Mouse (Mus musculus): Measurements from ENCODE around the gene Camta1. TPM values are rescaled to one million over a fixed set of nuclear protein-coding genes. Genes with fewer than 3 reads are reported as not detected.

Gene Camta1
- total RNA-seq, 1 experiment: 9.3 TPM

- peak overlapping the region; percentile 39 for H3K9ac ChIP-seq (ENCODE audit: insufficient read depth, low read depth, low read length, poor library complexity, severe bottlenecking)
- no peak for DNase-seq (ENCODE audit: low read depth, low spot score)
- peaks cover 45% of the 10 kb centered on the region for H3K36me3 ChIP-seq (ENCODE audit: control insufficient read depth, insufficient read depth, low read length, poor library complexity, severe bottlenecking)
- H3K4me1 ChIP-seq (ENCODE audit: control insufficient read depth in 2 of 2, insufficient read depth in 2 of 2, low read length in 2 of 2, poor library complexity in 1 of 2): peaks cover 2 to 49% of the 10 kb centered on the region in 2 experiments; a peak in 2 of 4 replicates
- no peak for TF ChIP-seq ZNF384 (IDR thresholded peaks at IDR 0.05; ENCODE audit: low read depth, low read length)
- TF ChIP-seq HCFC1 (IDR thresholded peaks at IDR 0.05; ENCODE audit: borderline replicate concordance, insufficient read depth, low read length): no peak
- no peak for TF ChIP-seq CHD2 (IDR thresholded peaks at IDR 0.05; ENCODE audit: low read depth, low read length)
- no peak for TF ChIP-seq MAFK (IDR thresholded peaks at IDR 0.05; ENCODE audit: insufficient read depth, low read depth, low read length)
- TF ChIP-seq ZC3H11A (IDR thresholded peaks at IDR 0.05; ENCODE audit: borderline replicate concordance, low read depth, low read length): no peak
- in situ Hi-C loops (cut with MboI; ENCODE audit: low sequenced_read_pairs in 2 of 2, unreplicated experiment in 2 of 2): loop anchor here in 1 of 2 experiments (25.0 kb wide), 1 partner anchor 235 kb away; the partner anchor contains the start of gene Slc45a1
- no peaks in the 10 kb centered on the region for H3K9me3 ChIP-seq (ENCODE audit: control insufficient read depth, insufficient read depth, low read depth, low read length)
- H3K4me3 ChIP-seq (ENCODE audit: insufficient read depth in 1 of 2, low read depth in 1 of 2, low read length in 2 of 2, poor library complexity in 1 of 2, severe bottlenecking in 1 of 2): peak overlapping the region in 1 of 2 experiments; percentile 24; a peak in 1 of 4 replicates
- H3K27ac ChIP-seq (ENCODE audit: insufficient read depth, low read depth, low read length, poor library complexity, severe bottlenecking): no peak overlapping the region
These were observed 964.6 kb downstream of the Camta1 start for GRCm38 (mm10) chr4:150896896-150897624.

DNA sequence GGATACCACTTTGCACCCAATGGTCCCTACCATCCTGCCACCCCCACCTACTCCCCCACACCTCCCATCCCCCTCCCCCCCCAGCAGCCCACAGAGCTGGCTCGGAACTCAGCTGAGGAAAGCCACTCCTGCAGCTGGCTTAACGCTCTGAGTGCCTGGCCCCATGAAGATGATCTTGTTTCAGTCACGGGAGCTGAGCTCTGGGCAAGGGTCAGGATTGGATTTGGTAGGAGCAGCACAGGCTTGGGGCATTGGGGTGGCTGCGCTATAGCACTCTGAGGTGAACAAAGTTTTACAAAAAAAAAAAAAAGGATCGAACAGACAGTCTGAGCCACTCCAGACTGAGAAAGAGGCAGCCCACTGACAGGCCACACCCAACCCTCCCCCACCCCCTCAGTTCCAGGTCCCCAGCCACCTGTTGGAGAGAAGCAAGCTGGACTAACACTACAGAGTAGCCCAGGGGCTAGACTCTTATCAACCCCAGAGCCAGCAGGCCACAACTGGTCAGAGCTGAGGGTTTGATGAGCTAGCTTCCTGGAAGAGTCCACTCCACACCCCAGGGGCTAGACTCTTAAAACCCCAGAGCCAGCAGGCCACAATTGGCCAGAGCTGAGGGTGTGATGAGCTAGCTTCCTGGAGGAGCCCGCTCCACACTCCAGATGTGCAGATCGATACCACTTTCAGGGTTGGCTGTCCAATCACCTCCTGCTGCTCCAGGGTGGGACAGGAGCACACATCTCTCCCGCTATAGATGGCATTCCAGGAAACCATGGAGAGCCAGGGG is 966.8 kb downstream of the Camta1 start:
- no peak for DNase-seq (ENCODE audit: low read depth, low spot score)
- no peak overlapping the region for H3K4me3 ChIP-seq (ENCODE audit: insufficient read depth in 1 of 2, low read depth in 1 of 2, low read length in 2 of 2, poor library complexity in 1 of 2, severe bottlenecking in 1 of 2)
- 0 out of 2 replicates have a peak, but pooled peaks have one; percentile 16 for TF ChIP-seq ZNF384 (IDR thresholded peaks at IDR 0.05; ENCODE audit: low read depth, low read length)
- no peak for TF ChIP-seq HCFC1 (IDR thresholded peaks at IDR 0.05; ENCODE audit: borderline replicate concordance, insufficient read depth, low read length)

DNA sequence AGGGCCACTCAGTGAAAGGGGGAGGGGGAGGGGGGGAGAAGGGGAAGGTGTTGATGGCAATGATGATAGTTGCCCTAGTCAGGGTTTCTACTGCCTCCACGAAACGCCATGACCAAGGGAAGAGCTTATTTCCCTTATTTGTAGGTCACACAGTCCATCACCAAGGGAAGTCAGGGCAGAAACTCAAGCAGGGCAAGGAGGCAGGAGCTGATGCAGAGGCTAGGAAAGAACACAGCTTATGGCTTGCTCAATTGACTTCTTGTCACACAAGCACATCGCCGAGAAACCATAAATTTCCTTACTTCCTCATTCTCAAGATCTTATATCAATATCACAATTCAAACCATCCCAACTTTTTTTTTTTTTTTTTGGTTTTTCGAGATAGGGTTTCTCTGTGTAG is 970.4 kb downstream of the Camta1 start:
- in situ Hi-C loops (cut with MboI; ENCODE audit: low sequenced_read_pairs in 2 of 2, unreplicated experiment in 2 of 2): loop anchor here in 1 of 2 experiments (25.0 kb wide), 1 partner anchor 229 kb away; the partner anchor contains the start of gene Slc45a1
- H3K4me1 ChIP-seq (ENCODE audit: control insufficient read depth in 2 of 2, insufficient read depth in 2 of 2, low read length in 2 of 2, poor library complexity in 1 of 2): peaks cover 6 to 43% of the 10 kb centered on the region in 2 experiments; a peak in 3 of 4 replicates
- DNase-seq (ENCODE audit: low read depth, low spot score): no peak
- H3K36me3 ChIP-seq (ENCODE audit: control insufficient read depth, insufficient read depth, low read length, poor library complexity, severe bottlenecking): peaks cover 3% of the 10 kb centered on the region; the same call in 1 of the 2 replicates
- H3K4me3 ChIP-seq (ENCODE audit: insufficient read depth in 1 of 2, low read depth in 1 of 2, low read length in 2 of 2, poor library complexity in 1 of 2, severe bottlenecking in 1 of 2): no peak overlapping the region
- no peaks in the 10 kb centered on the region for H3K9me3 ChIP-seq (ENCODE audit: control insufficient read depth, insufficient read depth, low read depth, low read length)
- no peak overlapping the region for H3K9ac ChIP-seq (ENCODE audit: insufficient read depth, low read depth, low read length, poor library complexity, severe bottlenecking)
- TF ChIP-seq HCFC1 (IDR thresholded peaks at IDR 0.05; ENCODE audit: borderline replicate concordance, insufficient read depth, low read length) (no peak), ZNF384 (IDR thresholded peaks at IDR 0.05; ENCODE audit: low read depth, low read length) (no peak), CHD2 (IDR thresholded peaks at IDR 0.05; ENCODE audit: low read depth, low read length) (no peak), MAFK (IDR thresholded peaks at IDR 0.05; ENCODE audit: insufficient read depth, low read depth, low read length) (no peak), ZC3H11A (IDR thresholded peaks at IDR 0.05; ENCODE audit: borderline replicate concordance, low read depth, low read length) (no peak)
- H3K27ac ChIP-seq (ENCODE audit: insufficient read depth, low read depth, low read length, poor library complexity, severe bottlenecking): no peak overlapping the region

More for the DNA sequence above, 966.8 kb downstream of the Camta1 start:
- Histone ChIP-seq H3K4me1 (ENCODE audit: control insufficient read depth in 2 of 2, insufficient read depth in 2 of 2, low read length in 2 of 2, poor library complexity in 1 of 2) (peaks cover 1 to 54% of the 10 kb centered on the region in 2 experiments; a peak in 2 of 4 replicates), H3K27ac (ENCODE audit: insufficient read depth, low read depth, low read length, poor library complexity, severe bottlenecking) (0 out of 2 replicates have a peak overlapping the region, but pooled peaks have one; percentile 14), H3K9me3 (ENCODE audit: control insufficient read depth, insufficient read depth, low read depth, low read length) (no peaks in the 10 kb centered on the region), H3K36me3 (ENCODE audit: control insufficient read depth, insufficient read depth, low read length, poor library complexity, severe bottlenecking) (peaks cover 32% of the 10 kb centered on the region), H3K9ac (ENCODE audit: insufficient read depth, low read depth, low read length, poor library complexity, severe bottlenecking) (no peak overlapping the region)
- in situ Hi-C loops (cut with MboI; ENCODE audit: low sequenced_read_pairs in 2 of 2, unreplicated experiment in 2 of 2): loop anchor here in 1 of 2 experiments (25.0 kb wide), 1 partner anchor 233 kb away; the partner anchor contains the start of gene Slc45a1

- H3K4me1 ChIP-seq (ENCODE audit: control insufficient read depth in 2 of 2, insufficient read depth in 2 of 2, low read length in 2 of 2, poor library complexity in 1 of 2): peaks cover 6 to 31% of the 10 kb centered on the region in 2 experiments; a peak in 3 of 4 replicates
- no peak for DNase-seq (ENCODE audit: low read depth, low spot score)
- in situ Hi-C loops (cut with MboI; ENCODE audit: low sequenced_read_pairs in 2 of 2, unreplicated experiment in 2 of 2): loop anchor here in 1 of 2 experiments (25.0 kb wide), 1 partner anchor 228 kb away; the partner anchor contains the start of gene Slc45a1
- no peaks in the 10 kb centered on the region for H3K9me3 ChIP-seq (ENCODE audit: control insufficient read depth, insufficient read depth, low read depth, low read length)
- no peak for TF ChIP-seq MAFK (IDR thresholded peaks at IDR 0.05; ENCODE audit: insufficient read depth, low read depth, low read length)
- no peak for TF ChIP-seq HCFC1 (IDR thresholded peaks at IDR 0.05; ENCODE audit: borderline replicate concordance, insufficient read depth, low read length)
- no peak for TF ChIP-seq ZC3H11A (IDR thresholded peaks at IDR 0.05; ENCODE audit: borderline replicate concordance, low read depth, low read length)
- no peak for TF ChIP-seq ZNF384 (IDR thresholded peaks at IDR 0.05; ENCODE audit: low read depth, low read length)
- TF ChIP-seq CHD2 (IDR thresholded peaks at IDR 0.05; ENCODE audit: low read depth, low read length): no peak
- no peaks in the 10 kb centered on the region for H3K36me3 ChIP-seq (ENCODE audit: control insufficient read depth, insufficient read depth, low read length, poor library complexity, severe bottlenecking)
- H3K9ac ChIP-seq (ENCODE audit: insufficient read depth, low read depth, low read length, poor library complexity, severe bottlenecking): peak overlapping the region; percentile 64; the same call in 1 of the 2 replicates
- H3K4me3 ChIP-seq (ENCODE audit: insufficient read depth in 1 of 2, low read depth in 1 of 2, low read length in 2 of 2, poor library complexity in 1 of 2, severe bottlenecking in 1 of 2): peak overlapping the region; percentile 31 to 36; a peak in 2 of 4 replicates
- peak overlapping the region; percentile 91 for H3K27ac ChIP-seq (ENCODE audit: insufficient read depth, low read depth, low read length, poor library complexity, severe bottlenecking)
These were observed 971.7 kb downstream of the Camta1 start for GRCm38 (mm10) chr4:150889955-150890315.

Measured in ES-E14 (cell line).